Mouse (Mus musculus) kidney, postnatal 4 days (tissue): ENCODE measurements around the gene Fastkd5.

ENCODE experiments used
- DNase-seq, 2 experiments: peaks; one replicate each; pipeline ENCODE4 v3.0.0; 2021; ENCODE audit warnings: mixed read lengths in 2 of 2

Fastkd5 gene

DNA sequence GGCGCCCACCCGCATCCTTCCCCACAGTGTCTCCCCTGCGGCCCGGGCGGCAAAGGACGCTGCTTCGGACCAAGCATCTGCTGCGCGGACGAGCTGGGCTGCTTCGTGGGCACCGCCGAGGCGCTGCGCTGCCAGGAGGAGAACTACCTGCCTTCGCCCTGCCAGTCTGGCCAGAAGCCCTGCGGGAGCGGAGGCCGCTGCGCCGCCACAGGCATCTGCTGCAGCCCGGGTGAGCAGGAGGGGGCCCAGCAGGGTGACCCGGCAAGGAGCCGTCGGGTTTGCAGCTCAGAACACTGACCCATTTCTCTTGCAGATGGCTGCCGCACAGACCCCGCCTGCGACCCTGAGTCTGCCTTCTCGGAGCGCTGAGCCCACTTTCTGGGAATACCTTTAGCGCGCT, 53.3 kb downstream of the Fastkd5 start:
- DNase-seq, result peak; percentile 33 to 53

DNA sequence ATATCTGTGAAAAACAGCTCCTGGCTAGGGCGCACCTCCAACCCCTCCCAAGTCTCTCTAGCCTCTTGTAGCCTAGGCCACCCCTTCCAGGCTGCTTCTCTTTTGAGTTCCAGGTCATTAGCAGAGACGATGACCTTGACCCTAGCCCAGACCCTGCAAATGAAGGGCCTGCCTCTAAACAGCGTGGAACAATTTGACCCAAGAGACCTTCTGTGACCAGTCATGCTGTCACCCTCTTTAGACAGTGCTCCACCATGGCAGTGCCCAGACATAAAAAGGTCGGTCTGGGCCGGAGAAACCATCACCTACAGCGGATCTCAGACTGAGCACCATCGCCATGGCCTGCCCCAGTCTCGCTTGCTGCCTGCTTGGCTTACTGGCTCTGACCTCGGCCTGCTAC, 54.0 kb downstream of the Fastkd5 start, which contains the start of gene Oxt:
TSS of gene Oxt (plus strand) at position 301 of the 400 bp plus-strand sequence.
- no peak for DNase-seq

DNA sequence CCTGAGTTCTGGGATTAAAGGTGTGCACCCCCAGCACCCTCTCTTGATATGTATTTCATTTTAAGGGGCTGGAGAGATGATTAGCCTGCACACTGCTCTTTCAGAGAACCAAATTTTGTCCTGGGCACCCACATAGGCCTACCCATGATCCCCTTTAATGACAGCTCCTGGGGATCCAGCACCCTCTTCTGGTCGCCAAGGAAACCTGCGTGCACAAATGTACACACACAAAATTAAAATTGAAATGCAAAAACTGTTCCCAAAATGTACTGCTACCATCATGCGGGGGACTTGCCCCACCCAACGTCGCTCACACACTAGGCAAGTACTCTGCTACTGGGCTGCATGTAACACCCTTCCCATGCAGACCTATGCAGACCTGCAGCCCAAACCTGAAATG, 54.9 kb downstream of the Fastkd5 start:
- DNase-seq, result no peak

DNA sequence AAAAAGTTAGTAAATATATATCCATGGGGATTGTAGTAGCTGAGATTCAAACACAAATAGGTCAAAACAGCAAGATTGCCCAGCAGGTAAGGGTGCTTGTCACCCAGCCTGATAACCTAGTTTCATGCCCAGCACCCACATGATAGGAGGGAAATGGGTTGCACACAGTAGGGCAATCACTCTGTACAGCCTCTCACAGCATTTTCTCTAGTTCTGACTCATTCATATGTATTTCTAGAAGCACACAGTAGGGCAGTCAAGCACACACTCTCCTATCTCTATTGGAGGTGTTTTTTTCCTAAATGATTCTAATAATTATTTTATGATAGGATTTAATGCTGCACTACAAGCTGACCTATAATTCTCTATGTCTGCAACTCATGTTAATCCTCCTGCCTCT, 59.9 kb downstream of the Fastkd5 start:
- DNase-seq, result no peak

DNA sequence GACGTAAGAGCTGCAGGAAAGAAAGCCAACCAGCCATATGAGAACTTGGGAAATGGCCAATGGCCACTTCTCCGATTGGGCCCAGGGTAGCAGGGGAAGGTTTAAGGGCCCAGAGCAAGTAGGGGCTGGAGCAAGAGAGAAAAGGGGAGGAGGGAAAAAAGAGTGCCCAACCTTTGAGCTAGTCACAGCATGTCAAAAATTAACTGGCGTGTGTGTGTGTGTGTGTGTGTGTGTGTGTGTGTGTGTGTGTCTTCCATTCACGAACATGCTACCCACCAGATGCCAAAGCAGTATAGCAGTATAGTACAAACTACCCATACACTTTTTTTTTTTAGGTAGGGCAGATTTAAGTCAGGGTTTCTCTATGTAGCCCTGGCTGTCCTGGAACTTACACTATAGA, 60.9 kb downstream of the Fastkd5 start:
- peak in 1 of 2 experiments; percentile 37 for DNase-seq

DNA sequence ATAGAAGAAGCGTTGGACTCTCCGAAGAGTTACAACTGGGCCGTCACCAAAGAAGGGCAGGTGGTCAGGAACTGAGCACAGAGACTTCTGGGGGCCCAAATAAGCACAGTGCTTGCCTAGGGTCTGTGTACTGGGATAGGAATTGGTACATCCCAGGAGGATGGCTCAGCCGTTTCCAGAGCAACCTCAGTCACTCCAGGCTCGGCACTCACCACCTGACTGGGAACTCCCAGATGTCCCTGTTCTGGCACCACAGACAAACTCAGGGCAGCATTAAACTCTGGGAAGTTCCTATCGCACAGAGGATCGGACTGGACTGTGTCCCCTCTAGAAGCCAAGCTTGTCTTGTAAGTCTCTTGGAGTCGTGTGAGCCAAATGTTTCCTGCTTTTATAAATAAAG, 64.8 kb downstream of the Fastkd5 start:
- no peak for DNase-seq

DNA sequence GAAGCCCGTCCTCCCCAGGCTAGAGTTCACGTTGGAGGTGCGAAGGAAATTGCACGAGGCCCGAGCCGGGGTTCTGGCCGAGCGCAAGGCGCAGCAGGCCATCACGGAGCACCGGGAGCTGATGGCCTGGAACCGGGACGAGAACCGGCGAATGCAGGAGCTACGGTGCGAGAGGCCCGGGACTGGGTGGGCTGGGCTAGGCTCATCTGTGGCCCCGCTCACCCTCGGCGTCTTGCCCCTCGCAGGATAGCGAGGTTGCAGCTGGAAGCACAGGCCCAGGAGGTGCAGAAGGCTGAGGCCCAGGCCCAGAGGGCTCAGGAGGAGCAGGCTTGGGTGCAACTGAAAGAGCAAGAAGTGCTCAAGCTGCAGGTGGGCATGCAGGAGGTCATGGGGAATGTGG, 65.8 kb downstream of the Fastkd5 start:
- DNase-seq, result no peak
